Mouse (Mus musculus): Measurements from ENCODE around the gene Cmah. TPM values are rescaled to one million over a fixed set of nuclear protein-coding genes. Genes with fewer than 3 reads are reported as not detected.

Cmah gene
- total RNA-seq, 2 experiments from 2014 or later: 0.35 to 0.97 TPM

DNA sequence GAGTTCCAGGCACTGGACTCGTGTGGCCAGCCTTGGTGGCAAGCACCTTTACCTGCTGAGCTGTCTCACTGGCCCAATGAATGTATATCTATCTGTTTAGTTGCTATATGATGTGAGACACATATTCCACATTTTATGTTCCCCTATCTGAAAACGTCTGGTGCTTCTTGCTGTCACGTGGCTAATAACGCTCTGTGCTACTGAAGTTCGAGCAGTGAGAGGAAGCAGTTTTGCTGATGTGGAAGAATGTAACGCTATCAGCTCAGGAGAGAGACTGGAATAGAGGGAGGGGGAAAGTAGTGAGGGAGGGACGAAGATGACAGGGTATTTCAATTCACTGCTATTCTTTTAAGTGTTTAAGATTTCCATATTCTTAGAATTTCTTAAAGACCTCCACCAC lies 136.6 kb downstream of the Cmah start:
- no peak overlapping the region for H3K27ac ChIP-seq
- intact Hi-C loops (cut with DNase I): no loop called here
- no peak for TF ChIP-seq CTCF (IDR thresholded peaks at IDR 0.05)
- no peak overlapping the region for H3K4me3 ChIP-seq
- DNase-seq (ENCODE audit: extremely low spot score in 1 of 2, low spot score in 2 of 2): no peak

DNA sequence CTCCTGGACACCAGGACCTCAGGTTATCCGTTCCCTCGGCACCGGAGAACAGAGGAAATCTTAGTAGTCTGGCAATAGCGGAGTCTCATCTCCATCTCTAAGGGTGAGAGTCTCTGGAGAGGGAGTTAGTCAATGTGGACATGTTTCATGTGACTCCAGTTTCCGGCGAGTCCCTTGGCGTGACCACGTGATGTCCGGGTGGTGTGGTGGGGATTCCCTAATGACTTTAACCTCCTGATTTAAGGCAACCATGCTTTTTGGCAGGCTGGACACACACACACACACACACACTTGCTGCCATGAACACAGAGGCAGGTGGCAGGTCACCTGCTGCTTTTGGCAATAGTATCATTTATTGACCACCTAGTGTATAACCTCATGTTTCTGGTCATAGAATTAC lies 138.8 kb downstream of the Cmah start:
- TF ChIP-seq CTCF (IDR thresholded peaks at IDR 0.05): no peak
- intact Hi-C loops (cut with DNase I): no loop called here
- no peak overlapping the region for H3K27ac ChIP-seq
- DNase-seq (ENCODE audit: extremely low spot score in 1 of 2, low spot score in 2 of 2): no peak
- no peak overlapping the region for H3K4me3 ChIP-seq

DNA sequence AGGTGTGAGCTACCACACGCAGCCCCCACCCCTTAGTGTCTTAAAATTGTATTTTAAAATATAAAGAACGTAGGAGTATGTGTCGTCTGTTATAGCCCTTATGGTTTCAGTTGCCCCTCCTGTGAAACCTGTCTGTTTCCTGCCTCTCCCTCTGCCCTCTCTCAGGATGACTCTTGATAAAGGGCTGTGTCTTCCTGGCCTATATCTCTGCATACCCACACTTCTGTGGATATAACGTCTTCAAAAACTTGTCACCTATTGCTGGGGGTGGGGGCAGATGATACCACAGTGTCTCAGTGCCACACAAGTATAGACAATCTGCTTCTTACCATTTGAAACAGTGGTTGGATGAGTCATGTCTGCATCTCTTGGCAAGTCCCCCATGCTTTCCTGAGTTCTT lies 140.6 kb downstream of the Cmah start:
- intact Hi-C loops (cut with DNase I): no loop called here
- Histone ChIP-seq H3K27ac (no peak overlapping the region), H3K4me3 (no peak overlapping the region)
- no peak for TF ChIP-seq CTCF (IDR thresholded peaks at IDR 0.05)
- DNase-seq (ENCODE audit: extremely low spot score in 1 of 2, low spot score in 2 of 2): no peak

DNA sequence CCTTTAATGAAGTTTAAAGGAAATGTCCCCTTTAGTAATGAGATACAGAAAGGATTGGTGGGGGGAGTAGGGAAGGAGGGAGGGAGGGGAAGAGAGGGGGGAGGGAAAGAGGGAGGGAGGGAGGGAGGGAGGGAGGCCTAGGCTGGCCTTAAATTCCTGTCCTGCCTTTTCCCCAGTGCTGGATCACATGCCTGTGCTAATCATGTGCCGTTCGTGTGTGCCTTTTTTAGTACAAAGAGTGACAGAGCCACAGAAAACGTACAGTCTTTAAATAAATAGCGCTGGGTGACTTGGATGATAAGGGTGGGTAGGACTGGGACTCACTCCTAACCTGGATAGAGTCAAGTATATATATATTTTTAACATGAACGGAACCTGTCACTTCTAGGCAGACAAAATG lies 150.4 kb downstream of the Cmah start:
- H3K27ac ChIP-seq: no peak overlapping the region
- no peak for TF ChIP-seq CTCF (IDR thresholded peaks at IDR 0.05)
- intact Hi-C loops (cut with DNase I): no loop called here
- H3K4me3 ChIP-seq: no peak overlapping the region
- DNase-seq (ENCODE audit: extremely low spot score in 1 of 2, low spot score in 2 of 2): no peak

DNA sequence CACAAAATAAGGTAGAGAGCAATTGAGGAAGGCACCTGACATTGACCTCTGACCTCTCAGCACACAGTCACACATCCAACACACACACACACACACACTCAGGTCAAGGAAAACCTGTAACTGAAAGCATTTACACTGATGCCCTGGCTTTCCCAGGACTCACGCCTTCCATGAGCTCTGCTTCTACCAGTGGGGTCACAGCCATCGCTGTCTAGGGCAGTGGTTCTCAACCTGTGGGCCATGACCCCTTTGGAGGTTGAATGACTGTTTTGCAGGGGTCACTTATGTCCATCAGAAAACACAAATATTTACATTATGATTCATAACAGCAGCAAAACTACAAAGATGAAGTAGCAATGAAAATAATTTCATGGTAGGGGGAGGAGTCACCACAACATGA lies 152.3 kb downstream of the Cmah start:
- TF ChIP-seq CTCF (IDR thresholded peaks at IDR 0.05): no peak
- DNase-seq (ENCODE audit: extremely low spot score in 1 of 2, low spot score in 2 of 2): no peak
- intact Hi-C loops (cut with DNase I): no loop called here
- Histone ChIP-seq H3K4me3 (no peak overlapping the region), H3K27ac (no peak overlapping the region)

DNA sequence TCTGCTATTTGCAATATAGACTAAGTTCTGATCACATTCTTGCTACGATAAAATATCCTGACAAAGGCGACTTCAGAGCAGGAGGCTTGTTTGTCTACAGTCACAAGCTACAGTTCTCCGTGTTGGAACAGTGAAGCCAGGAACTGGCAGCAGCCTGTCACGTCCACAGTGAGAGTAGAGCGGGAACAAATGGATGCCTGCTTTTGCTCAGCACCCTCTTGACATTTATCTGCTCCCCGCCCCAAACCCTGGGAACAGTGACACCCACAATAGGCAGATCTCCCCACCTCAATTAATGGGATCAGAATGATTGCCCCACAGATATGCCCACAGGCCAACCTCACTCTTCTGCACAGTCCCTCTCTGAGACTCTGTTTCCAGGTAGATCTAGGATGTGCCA lies 153.6 kb downstream of the Cmah start:
- intact Hi-C loops (cut with DNase I): loop anchor here (5.0 kb wide), 3 partner anchors 296 to 441 kb away; no protein-coding TSS in a partner anchor
- Histone ChIP-seq H3K27ac (no peak overlapping the region), H3K4me3 (no peak overlapping the region)
- TF ChIP-seq CTCF (IDR thresholded peaks at IDR 0.05): no peak
- DNase-seq (ENCODE audit: extremely low spot score in 1 of 2, low spot score in 2 of 2): no peak

DNA sequence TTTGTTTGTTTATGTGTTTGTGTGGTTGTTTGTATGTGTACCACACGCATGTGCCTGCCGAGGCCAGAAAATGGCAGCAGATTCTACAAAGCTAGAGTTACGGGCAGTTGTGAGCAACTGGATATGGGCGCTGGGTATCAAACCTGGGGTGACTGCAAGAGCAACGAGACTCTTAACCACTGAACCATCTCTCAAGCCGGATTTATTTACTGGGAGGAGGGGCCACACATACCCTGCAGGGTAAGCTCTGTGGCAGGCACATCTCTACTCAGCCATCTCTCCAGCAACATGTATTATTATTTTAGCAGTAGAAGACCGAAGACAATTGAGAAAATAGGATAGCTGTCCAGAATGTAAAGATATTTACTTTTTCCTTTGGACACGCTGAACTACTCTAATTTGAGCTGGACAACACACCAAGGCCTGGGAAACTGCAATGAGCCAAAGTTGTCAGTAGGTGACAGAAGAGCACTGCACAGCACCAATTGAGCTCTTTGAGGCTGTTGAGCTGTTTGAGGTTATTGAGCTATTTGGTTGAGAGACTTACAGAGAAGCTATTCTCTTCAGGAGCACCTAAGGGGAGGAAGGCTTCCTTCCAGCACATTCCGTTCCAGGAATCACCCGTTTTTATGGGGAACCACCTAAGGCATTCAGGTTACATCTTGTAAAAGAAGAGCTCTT lies 154.6 kb downstream of the Cmah start:
- DNase-seq (ENCODE audit: extremely low spot score in 1 of 2, low spot score in 2 of 2): peak; percentile 50 to 53
- peak; percentile 94 for TF ChIP-seq CTCF (IDR thresholded peaks at IDR 0.05)
- no peak overlapping the region for H3K27ac ChIP-seq
- intact Hi-C loops (cut with DNase I): loop anchor here (1.0 to 5.0 kb wide), 4 partner anchors 206 to 441 kb away; no protein-coding TSS in a partner anchor
- no peak overlapping the region for H3K4me3 ChIP-seq

DNA sequence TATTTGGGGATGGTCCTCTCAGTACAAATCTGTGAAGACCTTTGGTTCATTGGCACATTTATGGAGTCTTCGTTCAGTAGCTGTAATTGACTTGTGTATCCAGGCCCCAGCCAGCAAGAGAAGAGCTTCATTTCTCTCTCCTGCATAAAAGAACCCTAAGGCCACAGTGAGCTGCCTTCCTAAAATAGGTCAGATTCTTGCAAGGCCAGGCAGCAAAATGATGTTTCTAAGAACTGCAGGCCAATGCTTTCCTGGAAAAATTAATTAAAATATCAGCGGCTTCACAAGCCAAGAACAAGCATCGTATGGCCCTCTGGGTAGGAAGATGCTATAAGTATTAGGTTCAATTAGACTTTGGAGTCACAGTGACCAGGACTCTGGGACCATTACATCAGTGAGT lies 156.5 kb downstream of the Cmah start:
- no peak for DNase-seq (ENCODE audit: extremely low spot score in 1 of 2, low spot score in 2 of 2)
- TF ChIP-seq CTCF (IDR thresholded peaks at IDR 0.05): no peak
- intact Hi-C loops (cut with DNase I): loop anchor here (5.0 kb wide), 3 partner anchors 294 to 439 kb away; no protein-coding TSS in a partner anchor
- no peak overlapping the region for H3K27ac ChIP-seq
- H3K4me3 ChIP-seq: no peak overlapping the region

DNA sequence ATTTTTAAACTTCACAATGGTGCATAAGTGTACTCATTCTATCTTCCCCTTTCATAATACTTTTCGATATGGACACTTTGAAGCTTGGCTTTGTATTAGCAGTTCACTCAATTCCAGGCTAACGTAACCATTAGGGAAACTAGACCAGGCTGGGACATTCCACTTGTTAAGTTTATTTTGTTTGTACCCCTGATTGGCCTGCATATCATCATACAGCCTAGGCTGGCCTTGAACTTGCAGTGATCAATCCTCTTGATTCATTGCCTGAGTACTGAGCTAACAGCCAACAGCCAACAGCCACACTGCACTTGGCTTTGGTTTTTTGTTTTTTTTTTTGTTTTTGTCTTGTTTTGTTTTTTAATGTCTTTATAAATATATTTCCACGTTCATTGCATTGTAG lies 157.6 kb downstream of the Cmah start:
- intact Hi-C loops (cut with DNase I): loop anchor here (5.0 kb wide), 3 partner anchors 292 to 437 kb away; no protein-coding TSS in a partner anchor
- no peak overlapping the region for H3K4me3 ChIP-seq
- no peak for DNase-seq (ENCODE audit: extremely low spot score in 1 of 2, low spot score in 2 of 2)
- TF ChIP-seq CTCF (IDR thresholded peaks at IDR 0.05): no peak
- no peak overlapping the region for H3K27ac ChIP-seq

DNA sequence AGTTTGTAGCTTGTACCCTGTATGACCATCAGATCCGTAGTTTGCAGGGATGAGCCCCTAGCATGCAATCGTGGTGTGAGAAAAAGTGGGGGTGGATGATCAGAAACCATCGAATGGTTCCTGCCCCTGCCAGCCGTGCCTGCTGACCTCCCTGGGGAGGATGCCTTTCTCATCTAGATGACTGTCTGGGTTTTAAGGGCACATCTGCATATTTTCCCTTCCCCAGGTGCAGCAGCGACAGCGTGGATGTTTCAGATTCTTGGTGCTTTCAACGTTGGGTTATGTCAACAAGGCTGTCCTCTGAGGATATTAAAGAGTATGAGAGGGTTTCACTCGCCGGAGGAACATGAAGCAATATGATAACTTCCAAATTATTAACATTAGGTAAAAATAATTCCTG lies 158.8 kb downstream of the Cmah start:
- Histone ChIP-seq H3K4me3 (no peak overlapping the region), H3K27ac (no peak overlapping the region)
- intact Hi-C loops (cut with DNase I): no loop called here
- TF ChIP-seq CTCF (IDR thresholded peaks at IDR 0.05): no peak
- no peak for DNase-seq (ENCODE audit: extremely low spot score in 1 of 2, low spot score in 2 of 2)

DNA sequence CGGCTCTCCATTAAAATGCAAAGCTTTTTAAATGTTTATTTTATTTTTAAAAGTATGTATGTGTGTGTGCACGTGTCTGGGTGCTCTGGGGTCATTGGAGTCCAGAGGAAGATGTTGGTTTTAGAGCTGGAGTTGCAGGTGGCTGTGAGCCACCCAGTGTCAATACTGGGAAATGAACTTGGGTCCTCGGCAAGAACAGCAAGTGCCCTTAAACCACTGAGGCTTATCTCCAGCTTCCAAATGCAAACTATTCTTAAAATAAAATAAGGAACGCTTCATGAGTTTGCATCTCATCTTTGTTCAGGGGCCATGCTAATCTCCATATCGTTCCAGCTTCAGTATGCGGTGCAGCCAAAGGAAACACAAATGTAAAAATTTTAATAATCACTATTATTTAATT lies 159.2 kb downstream of the Cmah start:
- no peak for DNase-seq (ENCODE audit: extremely low spot score in 1 of 2, low spot score in 2 of 2)
- H3K27ac ChIP-seq: no peak overlapping the region
- no peak overlapping the region for H3K4me3 ChIP-seq
- no peak for TF ChIP-seq CTCF (IDR thresholded peaks at IDR 0.05)
- intact Hi-C loops (cut with DNase I): no loop called here

DNA sequence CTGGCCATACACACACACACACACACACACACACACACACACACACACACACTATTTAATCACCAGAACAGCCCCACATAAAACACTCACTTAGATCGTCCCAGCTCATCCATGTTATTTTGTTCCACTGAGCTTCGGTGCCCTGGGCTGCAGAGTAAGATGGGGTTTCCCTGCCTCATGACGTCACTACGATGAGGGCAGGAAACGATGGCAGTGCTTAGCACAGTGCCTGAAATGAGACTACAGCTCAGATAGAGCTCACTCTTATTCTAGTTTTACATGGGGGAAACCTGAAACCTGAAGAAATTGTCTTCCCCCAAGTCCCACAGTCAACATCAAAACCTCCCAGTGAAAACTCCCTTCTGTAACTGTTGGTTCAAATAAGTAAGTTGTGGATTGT lies 159.9 kb downstream of the Cmah start:
- H3K4me3 ChIP-seq: no peak overlapping the region
- DNase-seq (ENCODE audit: extremely low spot score in 1 of 2, low spot score in 2 of 2): no peak
- intact Hi-C loops (cut with DNase I): no loop called here
- no peak overlapping the region for H3K27ac ChIP-seq
- no peak for TF ChIP-seq CTCF (IDR thresholded peaks at IDR 0.05)

DNA sequence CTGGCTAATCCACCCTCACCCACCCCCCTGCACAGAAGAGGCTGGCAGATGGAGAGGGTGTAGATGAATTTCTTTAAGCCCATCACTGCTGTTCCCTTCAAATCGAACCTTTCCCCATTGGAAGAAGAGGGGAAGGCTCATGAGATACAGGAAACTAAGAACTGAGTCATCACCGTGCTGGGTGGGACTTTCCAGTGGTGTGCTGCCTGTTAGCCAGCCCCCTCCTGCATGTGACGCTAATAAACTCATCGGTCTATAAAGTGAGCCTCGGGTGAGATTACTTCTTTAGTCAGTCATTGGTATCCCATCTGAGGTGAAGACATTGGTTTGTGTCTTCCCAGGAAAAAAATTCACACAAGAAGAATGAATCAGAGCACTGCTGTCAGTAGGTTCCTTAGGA lies 160.3 kb downstream of the Cmah start:
- DNase-seq (ENCODE audit: extremely low spot score in 1 of 2, low spot score in 2 of 2): no peak
- intact Hi-C loops (cut with DNase I): no loop called here
- no peak for TF ChIP-seq CTCF (IDR thresholded peaks at IDR 0.05)
- Histone ChIP-seq H3K27ac (no peak overlapping the region), H3K4me3 (no peak overlapping the region)
